Mouse (Mus musculus): Measurements from ENCODE around the gene Gimap1.

Gimap1 gene

DNA sequence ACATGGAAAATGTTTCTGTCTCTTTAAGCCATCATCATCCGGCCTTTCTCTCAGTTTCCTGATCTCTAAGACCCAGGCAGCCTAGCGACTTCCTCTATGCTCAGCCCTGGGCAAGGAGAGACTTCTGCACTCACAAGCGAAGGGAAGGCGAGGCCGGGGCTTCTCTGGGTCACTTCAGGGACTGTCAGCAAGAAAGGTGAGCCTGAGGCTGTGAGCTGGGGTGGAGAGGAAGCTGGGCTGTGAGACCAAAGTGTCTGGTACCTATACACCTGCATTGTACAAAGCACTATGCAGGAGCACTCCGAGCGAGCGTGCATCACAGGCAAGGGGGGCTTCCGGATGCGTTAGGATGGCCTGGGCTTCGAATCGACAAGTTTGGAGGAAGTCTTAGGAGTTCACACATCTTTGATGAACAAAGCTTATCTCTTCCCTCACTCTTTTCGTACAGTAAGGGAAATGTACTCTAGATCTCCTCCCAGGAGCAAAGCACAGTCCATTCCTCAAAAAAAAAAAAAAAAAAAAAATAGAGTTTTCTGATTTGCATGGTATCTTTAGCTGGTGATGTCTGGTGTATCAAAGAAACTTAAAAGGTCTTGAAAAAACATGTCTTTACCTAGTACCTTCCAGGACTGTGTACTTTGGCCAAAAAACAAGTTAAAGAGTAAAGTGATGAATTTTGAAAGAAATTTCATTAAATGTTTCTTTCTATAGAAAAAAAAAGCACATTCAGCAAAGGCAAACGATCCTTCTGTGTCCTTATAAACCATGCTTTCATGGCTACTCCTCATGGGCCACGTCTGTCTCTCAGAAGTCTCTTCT, at the start of gene Gimap1:
TSS of gene Gimap1 (plus strand) at position 94 of the 819 bp plus-strand sequence.
- no peak for DNase-seq (ENCODE audit: low spot score)

DNA sequence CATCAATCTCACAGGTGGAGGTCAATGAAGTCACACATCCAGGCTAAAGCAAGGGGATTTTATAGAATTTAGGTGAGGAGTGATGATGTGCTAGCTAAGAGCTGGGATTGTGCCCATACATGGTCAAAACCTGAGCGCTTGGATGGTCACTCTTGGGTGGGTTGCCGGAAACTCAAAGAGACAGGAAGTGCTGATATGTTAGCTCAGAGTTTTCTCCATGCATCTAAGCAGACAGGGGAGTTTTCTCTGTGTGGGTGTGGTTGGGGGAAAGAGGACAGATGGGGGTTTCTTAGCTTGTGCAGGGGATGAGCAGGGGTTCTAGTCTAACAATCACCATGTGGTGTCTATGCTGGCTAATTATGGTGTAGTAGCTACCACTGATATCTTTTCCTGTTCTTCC, 49.5 kb upstream of the Gimap1 start:
- no peak for DNase-seq (ENCODE audit: low spot score)

DNA sequence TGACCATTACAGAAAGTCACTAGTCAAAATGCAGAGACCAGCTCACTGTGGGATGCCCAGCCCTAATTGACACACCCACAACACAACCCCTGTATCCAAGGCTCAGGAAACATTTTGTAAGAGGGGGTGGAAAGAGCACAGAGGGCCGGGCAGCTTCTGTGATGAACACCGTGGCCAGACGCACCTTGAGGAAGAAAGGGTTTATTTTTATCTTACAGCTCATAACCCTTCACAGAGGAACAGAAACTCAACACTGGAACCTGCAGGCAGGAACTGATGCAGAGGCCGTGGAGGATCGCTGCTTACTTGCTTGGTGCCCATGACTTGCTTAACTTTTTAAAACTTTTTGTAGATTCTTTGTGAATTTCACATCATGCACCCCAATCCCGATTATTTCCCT, 45.9 kb upstream of the Gimap1 start:
- DNase-seq (ENCODE audit: low spot score) = no peak

DNA sequence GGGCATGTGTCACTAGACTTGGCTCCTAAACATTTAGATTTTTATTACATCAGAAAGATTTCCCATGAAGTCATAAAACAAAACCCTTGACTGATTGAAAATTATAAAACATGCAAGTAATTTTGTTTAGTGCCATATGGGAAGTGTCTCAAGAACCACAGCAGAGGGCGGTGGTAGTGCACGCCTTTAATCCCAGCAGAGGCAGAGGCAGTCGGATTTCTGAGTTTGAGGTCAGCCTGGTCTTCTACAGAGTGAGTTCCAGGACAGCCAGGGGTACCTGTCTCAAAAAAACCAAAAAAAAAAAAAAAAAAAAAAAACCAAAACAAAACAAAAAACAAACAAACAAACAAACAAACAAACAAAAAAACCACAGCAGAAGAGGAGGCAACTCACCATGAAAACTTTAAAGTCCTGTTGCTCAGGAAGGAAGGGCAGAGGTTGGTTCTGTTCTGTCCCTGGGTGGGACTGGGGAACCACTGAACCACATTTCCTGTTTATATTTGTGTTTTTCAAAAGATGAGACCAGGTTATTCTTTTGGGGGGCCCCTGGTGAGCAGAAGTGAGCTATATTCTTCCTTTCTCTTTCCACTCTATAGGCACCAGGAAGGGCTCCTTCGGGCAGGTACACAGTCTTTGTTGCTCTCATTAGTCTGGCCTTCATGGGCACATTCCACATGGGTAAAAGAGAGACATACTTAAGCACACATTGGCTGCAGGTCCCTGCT, 41.9 kb upstream of the Gimap1 start:
- DNase-seq (ENCODE audit: low spot score) = no peak

DNA sequence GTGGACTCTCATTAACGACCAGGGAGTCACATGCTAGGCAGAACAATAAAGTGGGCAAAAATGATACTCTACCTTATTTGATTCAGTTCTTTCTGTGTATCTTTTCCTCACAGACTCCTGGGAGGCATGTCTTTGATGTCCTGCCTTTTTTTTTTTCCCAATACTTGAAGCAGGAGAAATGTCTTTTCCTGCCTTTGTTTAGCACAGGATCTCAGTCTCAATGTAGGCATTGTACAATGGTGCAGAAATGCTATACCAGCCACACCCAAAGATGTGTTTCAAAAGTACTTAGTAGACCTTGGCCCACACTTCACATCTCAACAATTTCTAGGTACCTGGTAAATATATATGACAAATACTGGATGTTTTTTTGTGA, 41.3 kb upstream of the Gimap1 start:
- no peak for DNase-seq (ENCODE audit: low spot score)

DNA sequence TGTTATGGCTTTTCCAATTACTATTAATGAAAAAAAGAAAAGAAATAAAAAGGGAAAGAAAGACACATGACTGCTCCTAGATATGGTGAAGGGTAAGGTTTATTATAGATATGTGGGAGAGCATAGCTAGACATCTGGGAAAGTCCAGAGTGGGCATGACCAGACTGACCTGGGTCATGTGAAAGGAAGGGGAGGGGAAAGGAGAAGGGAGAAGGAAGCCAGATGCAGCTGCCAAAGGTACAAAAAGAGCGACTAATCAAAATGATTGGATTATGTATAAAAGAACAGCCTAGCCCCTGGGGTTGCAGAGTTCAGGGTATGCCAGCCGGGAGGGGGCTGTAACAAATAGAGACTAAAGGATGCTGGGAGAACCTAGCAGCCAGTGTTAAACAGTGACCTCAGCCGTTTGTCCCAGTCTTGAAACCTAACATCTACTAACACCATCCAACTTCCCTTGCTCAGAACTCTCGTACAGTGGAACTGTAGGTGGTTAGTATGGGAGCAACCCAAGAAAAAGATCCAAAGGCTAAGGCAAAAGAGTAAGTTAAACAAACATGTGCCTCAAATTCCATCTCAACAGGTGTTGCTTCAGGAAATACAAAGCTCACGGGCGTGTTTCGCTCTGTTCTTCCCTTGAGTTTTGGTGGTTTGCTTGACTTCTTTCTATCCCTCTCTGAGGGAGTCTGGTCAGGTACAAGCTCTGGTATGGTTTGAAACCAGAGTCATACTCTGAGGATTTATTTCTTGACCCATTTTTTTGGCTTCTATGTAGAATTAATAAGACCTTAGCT, 40.6 kb upstream of the Gimap1 start:
- DNase-seq (ENCODE audit: low spot score) = no peak

DNA sequence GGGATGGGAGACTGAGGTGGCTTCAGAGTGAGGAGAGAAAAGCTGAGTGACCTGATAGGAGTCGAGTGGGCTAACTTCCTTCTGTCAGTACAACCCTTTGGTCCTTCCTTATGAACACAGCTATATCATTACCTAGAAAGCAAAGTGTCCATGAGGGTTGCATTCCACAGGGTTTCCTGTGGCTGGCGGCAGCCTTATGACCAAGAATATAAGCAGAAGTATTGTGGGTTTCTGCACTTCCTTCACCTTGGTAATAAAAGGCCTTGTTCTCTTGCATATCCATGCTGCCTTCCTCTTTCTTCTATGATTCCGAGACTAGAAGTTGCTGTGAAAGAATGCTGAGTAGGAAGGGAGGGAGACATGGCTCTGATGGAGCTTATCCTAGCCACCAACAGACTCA, 40.0 kb upstream of the Gimap1 start:
- DNase-seq (ENCODE audit: low spot score) = no peak

DNA sequence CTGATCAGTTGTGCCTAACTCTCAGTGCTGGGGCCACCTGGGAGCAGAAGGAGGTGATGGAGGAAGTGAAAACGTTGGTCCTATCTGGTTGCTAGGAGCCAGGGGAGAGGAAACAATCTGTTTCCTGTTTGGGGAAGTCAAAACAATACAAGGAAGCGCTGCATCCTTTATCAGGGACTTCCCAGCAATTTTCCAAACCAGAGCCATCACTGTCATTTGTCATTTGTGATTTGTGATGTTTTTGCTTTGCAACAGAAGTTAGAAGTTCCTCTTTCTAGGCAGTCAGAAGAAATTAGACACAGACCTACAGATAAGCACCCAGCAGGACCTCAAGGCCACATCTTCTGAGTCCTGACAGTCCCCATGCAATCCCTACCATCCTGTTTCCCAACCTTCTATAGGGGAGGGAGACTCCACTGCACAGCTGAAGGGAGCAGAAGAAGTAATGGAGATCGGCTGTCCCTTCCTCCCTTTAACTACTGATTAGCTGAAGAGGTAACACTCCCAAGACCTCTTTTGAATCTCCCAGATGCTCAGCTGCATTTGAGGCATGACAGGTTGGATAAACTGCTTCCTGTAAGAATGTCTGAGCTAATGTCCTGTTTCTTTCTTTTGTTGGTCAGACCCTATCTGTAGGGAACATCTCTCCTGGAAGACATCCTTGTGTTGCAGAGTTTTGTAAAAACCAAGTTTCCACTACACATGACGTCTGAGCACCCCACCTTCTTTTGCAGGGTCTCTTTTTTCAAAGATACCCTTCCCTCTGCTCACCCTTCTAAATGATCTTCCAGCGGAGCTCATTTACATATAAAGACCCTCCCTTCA, 38.4 kb upstream of the Gimap1 start:
- DNase-seq (ENCODE audit: low spot score) = no peak

DNA sequence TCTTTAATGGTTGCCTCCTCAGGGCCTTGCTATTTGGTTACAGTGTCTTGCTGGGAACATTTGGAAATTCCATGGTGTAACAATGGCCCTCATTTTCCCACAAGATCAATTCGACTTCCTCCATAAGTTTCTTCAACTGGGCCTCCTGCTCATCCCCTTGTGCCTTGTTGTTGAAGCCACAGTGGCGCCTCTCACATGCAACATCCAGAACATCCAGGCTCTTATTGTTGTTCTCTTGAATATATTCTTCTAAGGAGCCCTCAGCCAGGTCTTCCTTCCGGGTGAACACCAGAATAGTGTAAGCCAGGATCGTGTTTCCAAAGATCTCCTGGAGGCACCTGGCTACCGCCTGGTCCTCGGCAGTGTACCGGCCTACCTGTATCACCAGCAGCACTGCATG, 36.7 kb upstream of the Gimap1 start:
- DNase-seq (ENCODE audit: low spot score) = no peak

DNA sequence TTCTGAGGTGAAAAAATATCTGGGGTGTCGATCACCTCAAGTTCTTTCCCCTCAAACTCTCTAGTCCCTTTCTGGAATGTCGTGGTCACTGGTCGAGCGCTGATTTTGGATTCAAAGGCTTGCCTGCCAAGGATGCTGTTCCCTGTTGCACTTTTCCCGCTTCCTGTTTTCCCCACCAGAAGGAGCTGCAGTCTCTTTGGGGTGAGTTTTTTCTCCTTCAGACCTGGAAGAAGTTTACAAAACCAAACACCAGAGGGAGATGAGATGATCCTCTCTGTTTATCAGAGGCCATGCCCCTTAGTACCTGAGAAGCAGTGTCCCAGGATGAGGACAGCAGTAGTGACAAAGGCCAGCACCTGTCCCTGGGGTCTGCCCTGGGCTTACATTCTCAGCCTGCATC, 36.3 kb upstream of the Gimap1 start:
- no peak for DNase-seq (ENCODE audit: low spot score)

DNA sequence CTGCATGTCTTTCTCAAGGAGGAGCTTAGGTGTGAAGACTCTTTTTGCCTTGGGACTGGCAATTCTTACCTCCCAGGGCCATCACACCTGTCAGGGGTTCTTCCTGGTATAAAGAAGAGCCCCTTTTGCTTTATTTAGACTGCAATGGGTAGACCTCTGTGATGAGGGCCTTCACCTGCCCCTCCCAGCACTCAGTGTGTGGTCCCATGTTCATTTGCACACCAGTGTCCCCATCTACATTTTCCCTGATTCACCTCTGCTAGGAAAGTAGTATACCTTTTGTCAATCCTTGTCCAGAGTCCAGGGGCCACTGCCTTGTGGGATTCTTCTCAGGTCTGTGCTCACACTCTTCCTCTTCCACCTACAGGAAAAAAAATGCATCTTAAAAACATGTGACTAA, 34.7 kb upstream of the Gimap1 start:
- DNase-seq (ENCODE audit: low spot score) = no peak

DNA sequence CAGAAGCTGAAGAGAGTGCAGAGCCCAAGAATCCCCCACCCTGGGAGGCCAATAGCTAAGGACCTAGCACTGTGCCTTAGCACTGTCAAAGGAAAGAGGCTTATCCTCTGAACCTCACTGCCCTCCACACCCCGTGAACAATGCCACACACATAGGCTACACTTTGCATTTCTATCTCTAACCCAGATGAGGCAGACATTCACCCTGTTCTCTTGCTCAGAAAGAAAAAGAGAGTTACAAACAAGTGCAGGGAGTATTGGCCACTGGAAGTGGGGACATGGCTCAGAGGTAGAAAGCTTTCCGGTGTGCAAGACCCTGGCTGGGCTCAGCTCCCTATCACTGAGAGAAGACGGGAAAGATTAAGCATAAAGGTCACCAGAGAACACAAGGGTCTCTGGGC, 32.7 kb upstream of the Gimap1 start:
- DNase-seq (ENCODE audit: low spot score) = no peak

DNA sequence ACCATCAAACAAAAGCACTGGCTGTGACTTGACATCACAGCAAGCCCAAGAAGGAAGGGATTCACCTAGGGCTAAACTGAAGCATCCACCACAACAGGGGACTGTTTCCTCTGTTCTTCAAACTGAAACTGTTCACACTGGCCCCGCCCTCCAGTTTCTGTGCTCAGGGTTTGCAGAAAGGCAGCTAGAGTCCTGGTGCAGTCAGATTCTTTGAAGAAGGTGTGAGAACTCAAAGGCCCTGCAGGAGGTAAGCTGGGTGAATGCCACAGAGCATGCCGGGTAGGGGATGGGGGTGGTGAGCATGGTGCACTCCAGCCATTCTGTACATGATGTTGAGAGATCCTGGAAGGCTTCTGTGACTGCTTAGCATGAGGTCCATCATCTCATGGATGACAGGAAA, 20.4 kb upstream of the Gimap1 start, which contains the start of the genes Gm28053 and Gimap7:
TSS of gene Gm28053 (plus strand) at position 153 of the 400 bp plus-strand sequence.
TSS of gene Gimap7 (plus strand) at position 167 of the 400 bp plus-strand sequence.
- DNase-seq (ENCODE audit: low spot score) = no peak

DNA sequence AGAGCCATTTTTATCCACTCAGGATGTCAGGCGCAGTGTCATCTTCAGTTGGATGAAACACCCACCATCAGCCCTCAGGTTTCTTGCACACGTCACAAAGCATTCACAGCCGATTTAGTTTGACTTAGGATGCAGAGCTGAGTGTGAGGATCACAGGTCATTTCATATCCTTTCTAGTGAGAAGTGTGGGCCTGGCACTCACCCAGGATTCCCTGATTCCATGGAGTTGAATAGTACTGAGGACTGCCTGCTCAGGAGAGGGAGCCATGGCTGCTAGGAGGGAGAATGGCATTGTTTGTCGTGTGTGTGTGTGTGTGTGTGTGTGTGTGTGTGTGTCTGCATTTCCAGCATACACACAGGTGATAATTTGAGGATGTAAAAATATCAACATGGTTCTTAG, 18.5 kb upstream of the Gimap1 start:
- DNase-seq (ENCODE audit: low spot score) = no peak

DNA sequence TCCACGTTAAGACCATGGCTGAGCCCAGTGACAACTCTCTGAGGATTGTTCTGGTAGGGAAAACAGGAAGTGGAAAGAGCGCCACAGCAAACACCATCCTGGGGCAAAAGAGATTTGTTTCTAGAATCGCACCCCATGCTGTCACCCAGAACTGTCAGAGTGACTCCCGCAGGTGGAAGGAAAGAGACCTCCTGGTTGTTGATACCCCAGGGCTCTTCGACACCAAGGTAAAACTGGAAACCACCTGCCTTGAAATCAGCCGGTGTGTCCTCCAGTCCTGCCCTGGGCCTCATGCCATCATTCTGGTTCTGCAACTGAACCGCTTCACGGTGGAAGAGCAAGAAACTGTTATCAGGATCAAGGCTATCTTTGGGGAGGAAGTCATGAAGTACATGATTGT, 15.4 kb upstream of the Gimap1 start:
- DNase-seq (ENCODE audit: low spot score) = no peak

DNA sequence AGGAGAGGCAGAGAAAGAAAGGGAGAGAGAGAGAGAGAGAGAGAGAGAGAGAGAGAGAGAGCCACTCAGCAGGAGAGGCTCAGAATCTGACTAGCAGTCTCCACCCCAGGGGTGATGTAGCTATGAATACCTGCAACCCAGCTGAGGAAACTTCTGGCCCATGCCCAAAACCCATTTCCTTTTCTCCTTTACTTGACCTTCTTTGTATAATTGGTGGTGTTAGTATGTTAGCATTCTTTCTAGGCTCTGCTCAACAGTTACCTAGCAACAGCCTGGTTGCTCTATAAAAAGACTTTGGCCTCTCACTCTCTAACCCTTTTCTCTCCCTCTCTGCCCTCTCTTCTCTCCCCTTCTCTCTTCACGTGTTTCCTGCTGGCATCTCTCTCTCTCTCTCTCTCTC, 13.4 kb upstream of the Gimap1 start:
- DNase-seq (ENCODE audit: low spot score) = peak; percentile 27

DNA sequence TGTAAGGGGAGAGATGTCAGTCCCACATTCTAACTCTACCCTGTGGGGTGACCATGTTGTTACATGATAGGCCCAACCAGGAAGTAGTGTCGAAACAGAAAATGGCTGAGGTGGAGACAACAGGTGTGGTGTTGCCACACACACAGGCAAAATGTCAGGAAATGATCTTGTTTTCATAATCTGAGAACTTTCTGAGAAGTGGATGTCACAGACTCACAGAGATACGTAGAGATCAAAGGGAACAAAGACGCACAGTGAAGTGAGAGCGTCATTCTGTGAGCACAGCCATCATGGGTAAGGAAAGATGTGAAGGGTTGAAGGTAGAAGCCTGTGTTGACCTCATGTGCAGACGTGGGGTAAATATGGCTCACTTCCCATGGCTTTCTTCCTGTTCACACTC, 11.1 kb upstream of the Gimap1 start:
- no peak for DNase-seq (ENCODE audit: low spot score)

DNA sequence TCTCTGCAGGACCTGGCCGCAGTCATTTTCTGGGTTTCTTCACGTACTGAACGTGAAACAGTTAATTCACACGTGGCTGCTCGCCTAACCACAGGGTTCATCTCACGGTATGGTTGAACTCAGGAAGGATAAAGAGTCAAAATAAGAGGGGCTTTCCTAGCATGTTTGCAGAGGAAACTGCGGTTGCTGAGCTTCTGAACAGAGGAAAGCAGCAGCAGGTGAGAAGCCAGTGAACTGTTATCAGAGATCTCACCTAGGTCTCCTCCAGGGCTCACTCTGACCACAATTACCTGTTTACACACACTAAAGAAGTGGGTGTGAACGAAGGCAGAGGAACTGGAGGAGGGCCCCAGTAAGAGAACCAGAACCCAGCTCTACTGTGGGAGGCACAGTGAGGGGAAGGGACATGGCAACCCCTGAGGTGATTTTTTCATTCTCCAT, 6.0 kb upstream of the Gimap1 start:
- DNase-seq (ENCODE audit: low spot score) = no peak

DNA sequence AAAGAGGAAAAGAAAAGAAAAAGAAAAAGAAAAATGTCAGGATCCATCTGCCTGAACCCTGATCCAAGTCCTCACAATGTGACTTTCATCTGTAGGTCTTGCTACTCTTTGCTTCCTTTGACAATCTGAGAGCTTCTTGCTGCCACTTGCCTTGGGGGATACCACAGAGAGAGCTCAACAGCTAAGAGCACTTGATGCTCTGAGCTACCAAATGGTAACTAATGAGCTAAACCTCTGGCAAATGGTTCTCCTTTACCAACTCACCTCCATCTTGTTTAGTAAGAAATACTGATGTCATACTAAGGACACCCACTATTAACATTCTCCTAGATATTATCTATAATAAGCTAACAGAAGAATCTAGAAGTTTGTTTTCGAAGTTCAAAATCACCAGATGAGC, 5.2 kb upstream of the Gimap1 start:
- no peak for DNase-seq (ENCODE audit: low spot score)

DNA sequence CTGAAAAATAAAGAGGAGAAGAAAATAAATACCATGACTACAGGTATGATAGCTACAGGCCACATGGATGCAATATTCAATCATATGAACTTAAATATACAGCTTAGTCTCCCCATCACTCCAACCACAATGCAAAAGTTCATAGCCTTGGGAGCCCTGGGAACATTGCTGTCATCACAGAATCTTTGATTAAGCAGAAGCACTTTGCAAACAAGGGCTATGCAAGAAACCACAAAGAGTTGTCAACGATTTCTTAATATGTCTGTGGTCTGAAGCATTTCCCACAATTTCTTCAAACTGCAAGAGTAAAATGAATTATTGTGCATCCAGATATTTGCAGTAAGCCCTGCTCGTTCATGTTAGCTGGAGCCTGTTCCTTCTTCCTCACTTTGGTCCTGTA, 1.8 kb upstream of the Gimap1 start:
- DNase-seq (ENCODE audit: low spot score) = no peak

DNA sequence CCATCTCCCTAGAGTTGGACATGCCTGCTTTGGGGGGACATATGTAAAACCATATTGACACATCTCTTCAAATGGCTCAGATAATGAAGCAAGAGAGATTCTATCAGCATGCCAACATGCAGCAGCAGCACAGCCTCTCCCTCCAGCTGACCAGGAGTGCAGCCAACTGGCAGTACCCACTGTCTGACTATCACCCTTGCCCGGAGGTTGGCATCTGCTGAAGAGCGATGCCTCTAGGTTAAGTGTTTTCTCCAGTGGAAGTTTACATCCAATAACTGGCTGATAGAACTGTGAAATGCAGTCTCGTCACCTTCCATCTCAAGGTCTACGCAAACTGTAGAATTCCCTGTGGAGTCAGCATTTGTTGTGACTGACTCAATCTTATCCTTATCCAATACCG, 1.2 kb upstream of the Gimap1 start:
- DNase-seq (ENCODE audit: low spot score) = no peak

DNA sequence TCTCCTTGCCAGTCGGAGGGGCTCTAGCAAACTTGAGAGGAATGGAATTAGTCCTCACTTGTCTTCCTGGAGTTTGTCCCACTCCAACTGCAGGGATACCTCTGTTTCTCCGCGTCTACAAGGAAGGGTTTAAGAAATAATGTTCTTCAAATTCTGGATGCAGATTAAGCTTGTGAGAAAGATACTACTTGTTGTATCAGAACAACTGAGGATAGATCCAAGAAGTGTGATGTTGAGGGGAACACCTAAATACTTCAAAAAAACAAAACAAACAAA, 864 bp downstream of the Gimap1 start:
- DNase-seq (ENCODE audit: low spot score) = no peak
